Mouse (Mus musculus) heart, embryonic 10.5 days (tissue): ENCODE measurements around the gene Olfr826. TPM values are rescaled to one million over a fixed set of nuclear protein-coding genes. Genes with fewer than 3 reads are reported as not detected.
"Not testable (repeated sequence)": the region's sequence is repeated elsewhere in the genome, so short reads cannot be mapped to it uniquely, and the experiment has no call there.

ENCODE experiments used
- DNase-seq: peaks from one replicate; pipeline ENCODE4 v3.0.0-alpha.2; 2017; ENCODE audit warnings: low spot score
- H3K27ac ChIP-seq: fragments of 300-500 bp; sonication (generic); 2 replicates; pipeline ENCODE4 v1.5.1; 2016; ENCODE audit warnings: mild to moderate bottlenecking
- H3K27me3 ChIP-seq: fragments of 300-500 bp; sonication (generic); 2 replicates; pipeline ENCODE4 v1.6.1; 2016; ENCODE audit warnings: mild to moderate bottlenecking; ENCODE audit not compliant: poor library complexity, insufficient read depth, severe bottlenecking
- H3K36me3 ChIP-seq: fragments of 300-500 bp; sonication (generic); 2 replicates; pipeline ENCODE4 v1.6.1; 2016; ENCODE audit warnings: mild to moderate bottlenecking, moderate library complexity
- H3K4me1 ChIP-seq: fragments of 300-500 bp; sonication (generic); 2 replicates; pipeline ENCODE4 v1.6.1; 2016; ENCODE audit warnings: mild to moderate bottlenecking
- H3K4me3 ChIP-seq: fragments of 300-500 bp; sonication (generic); 2 replicates; pipeline ENCODE4 v1.5.1; 2016; ENCODE audit warnings: mild to moderate bottlenecking, moderate library complexity
- H3K9me3 ChIP-seq: fragments of 300-500 bp; sonication (generic); 2 replicates; pipeline ENCODE4 v1.6.1; 2016; ENCODE audit warnings: mild to moderate bottlenecking, moderate library complexity
- WGBS: fragments of 180-500 bp; shearing (Covaris S2); methylation state at CpG from one replicate; pipeline ENCODE4 v1.1.7; 2016; 5-methylcytosine and 5-hydroxymethylcytosine counted together
- polyA plus RNA-seq: library from polyadenylated mRNA; unstranded; fragments of >200 nt; fragmentation: Nextera tagmentation; extraction: Ambion mirVana; gene quantifications from 2 replicates; pipeline ENCODE4 v1.2.1, GENCODE M21; 2016

The Olfr826 gene
- polyA plus RNA-seq: not detected in 2 replicates

GRCm38 (mm10) chr10:130184086-130184485 lies at the start of gene Olfr826:
TSS of gene Olfr826 (minus strand) at chr10:130184186.
- no peak within 1 kb of the TSS for H3K4me3 ChIP-seq
- no peaks in the 10 kb centered on the region for H3K4me1 ChIP-seq
- no peaks in the 10 kb centered on the region for H3K9me3 ChIP-seq
- H3K36me3 ChIP-seq: no peaks in the 10 kb centered on the region
- no peak for DNase-seq
- H3K27me3 ChIP-seq: no peaks in the 10 kb centered on the region
- 63% methylated on average over 1 of the region's 1 CpGs for WGBS
- H3K27ac ChIP-seq: no peak within 1 kb of the TSS

GRCm38 (mm10) chr10:130232117-130232516 lies 48.1 kb upstream of the Olfr826 start:
- Histone ChIP-seq H3K9me3 (no peaks in the 10 kb centered on the region), H3K27ac (no peak overlapping the region), H3K27me3 (no peaks in the 10 kb centered on the region), H3K4me3 (no peak overlapping the region), H3K4me1 (no peaks in the 10 kb centered on the region), H3K36me3 (no peaks in the 10 kb centered on the region)
- no peak for DNase-seq
- 75% methylated on average over 1 of the region's 1 CpGs for WGBS

- DNase-seq: no peak
- Histone ChIP-seq H3K36me3 (no peaks in the 10 kb centered on the region), H3K4me3 (no peak overlapping the region), H3K9me3 (no peaks in the 10 kb centered on the region), H3K27ac (no peak overlapping the region), H3K4me1 (no peaks in the 10 kb centered on the region), H3K27me3 (no peaks in the 10 kb centered on the region)
- 79% methylated on average over 5 of the region's 5 CpGs for WGBS
These were observed 45.6 kb upstream of the Olfr826 start for GRCm38 (mm10) chr10:130229584-130229983.

- Histone ChIP-seq H3K9me3 (no peaks in the 10 kb centered on the region), H3K4me3 (no peak overlapping the region), H3K27me3 (no peaks in the 10 kb centered on the region), H3K27ac (no peak overlapping the region), H3K36me3 (no peaks in the 10 kb centered on the region), H3K4me1 (no peaks in the 10 kb centered on the region)
- WGBS: 0% methylated on average over 1 of the region's 1 CpGs
- DNase-seq: no peak
These were observed 44.3 kb upstream of the Olfr826 start for GRCm38 (mm10) chr10:130228246-130228645.

GRCm38 (mm10) chr10:130225034-130225433 lies 41.0 kb upstream of the Olfr826 start:
- Histone ChIP-seq H3K36me3 (no peaks in the 10 kb centered on the region), H3K9me3 (no peaks in the 10 kb centered on the region), H3K4me1 (no peaks in the 10 kb centered on the region), H3K4me3 (no peak overlapping the region), H3K27ac (no peak overlapping the region), H3K27me3 (no peaks in the 10 kb centered on the region)
- 74% methylated on average over 3 of the region's 3 CpGs for WGBS
- DNase-seq: no peak

- DNase-seq: no peak
- no peaks in the 10 kb centered on the region for H3K4me1 ChIP-seq
- H3K27ac ChIP-seq: no peak within 1 kb of the TSS
- WGBS: 81% methylated on average over 1 of the region's 1 CpGs
- H3K36me3 ChIP-seq: no peaks in the 10 kb centered on the region
- H3K27me3 ChIP-seq: no peaks in the 10 kb centered on the region
- H3K4me3 ChIP-seq: no peak within 1 kb of the TSS
- no peaks in the 10 kb centered on the region for H3K9me3 ChIP-seq
These were observed 30.3 kb upstream of the Olfr826 start, which contains the start of gene Olfr827 for GRCm38 (mm10) chr10:130214303-130214702. TSS of gene Olfr827 (minus strand) at chr10:130214403.

GRCm38 (mm10) chr10:130166666-130167065 lies 17.3 kb downstream of the Olfr826 start, which contains the start of gene Olfr825:
TSS of gene Olfr825 (minus strand) at chr10:130166766.
- DNase-seq: no peak
- Histone ChIP-seq H3K27ac (no peak within 1 kb of the TSS), H3K4me1 (no peaks in the 10 kb centered on the region), H3K9me3 (no peaks in the 10 kb centered on the region), H3K36me3 (no peaks in the 10 kb centered on the region), H3K4me3 (no peak within 1 kb of the TSS), H3K27me3 (no peaks in the 10 kb centered on the region)

GRCm38 (mm10) chr10:130165196-130165595 lies 18.8 kb downstream of the Olfr826 start:
- Histone ChIP-seq H3K27ac (no peak overlapping the region), H3K4me1 (no peaks in the 10 kb centered on the region), H3K4me3 (no peak overlapping the region), H3K36me3 (no peaks in the 10 kb centered on the region), H3K9me3 (no peaks in the 10 kb centered on the region), H3K27me3 (no peaks in the 10 kb centered on the region)
- no peak for DNase-seq

GRCm38 (mm10) chr10:130144121-130144520 lies 39.9 kb downstream of the Olfr826 start:
- Histone ChIP-seq H3K4me3 (no peak overlapping the region), H3K4me1 (no peaks in the 10 kb centered on the region), H3K9me3 (no peaks in the 10 kb centered on the region), H3K27ac (no peak overlapping the region), H3K27me3 (no peaks in the 10 kb centered on the region), H3K36me3 (no peaks in the 10 kb centered on the region)
- WGBS: 69% methylated on average over 5 of the region's 5 CpGs
- DNase-seq: no peak

- not testable (repeated sequence) for H3K4me3 ChIP-seq, H3K27ac ChIP-seq, DNase-seq, H3K27me3 ChIP-seq, H3K9me3 ChIP-seq, H3K36me3 ChIP-seq, H3K4me1 ChIP-seq
- 79% methylated on average over 5 of the region's 5 CpGs for WGBS
These were observed 41.5 kb downstream of the Olfr826 start for GRCm38 (mm10) chr10:130142481-130142880.

- no peaks in the 10 kb centered on the region for H3K27me3 ChIP-seq
- DNase-seq: no peak
- H3K27ac ChIP-seq: no peak overlapping the region
- H3K4me1 ChIP-seq: no peaks in the 10 kb centered on the region
- H3K9me3 ChIP-seq: no peaks in the 10 kb centered on the region
- no peak overlapping the region for H3K4me3 ChIP-seq
- H3K36me3 ChIP-seq: no peaks in the 10 kb centered on the region
These were observed 49.2 kb downstream of the Olfr826 start for GRCm38 (mm10) chr10:130134811-130135210.

GRCm38 (mm10) chr10:130129900-130130299 lies 54.1 kb downstream of the Olfr826 start, which contains the start of gene Olfr824:
TSS of gene Olfr824 (minus strand) at chr10:130130000.
- H3K27ac ChIP-seq, H3K27me3 ChIP-seq, H3K36me3 ChIP-seq, H3K9me3 ChIP-seq, H3K4me1 ChIP-seq, DNase-seq, H3K4me3 ChIP-seq: not testable (repeated sequence)
